Mouse (Mus musculus) macrophage (primary cell): Measurements from ENCODE around the gene Cd55b. TPM values are rescaled to one million over a fixed set of nuclear protein-coding genes. Genes with fewer than 3 reads are reported as not detected.

Experiments used
- H3K27ac ChIP-seq: fragments of 350-480 bp; formaldehyde crosslinking; 2 replicates; pipeline ENCODE4 v1.9.0; 2021
- H3K36me3 ChIP-seq: fragments of 350-480 bp; formaldehyde crosslinking; 2 replicates; pipeline ENCODE4 v1.9.0; 2021; ENCODE audit errors: inconsistent target
- H3K4me3 ChIP-seq: fragments of 350-480 bp; formaldehyde crosslinking; 2 replicates; pipeline ENCODE4 v1.9.0; 2021; ENCODE audit errors: inconsistent target
- H3K79me2 ChIP-seq: fragments of 350-480 bp; formaldehyde crosslinking; 2 replicates; pipeline ENCODE4 v1.9.0; 2021; ENCODE audit errors: inconsistent target
- WGBS: methylation state at CpG from one replicate; pipeline ENCODE4 v1.1.7; 2026; ENCODE audit warnings: inconsistent platforms; ENCODE audit not compliant: missing documents; 5-methylcytosine and 5-hydroxymethylcytosine counted together
- polyA plus RNA-seq: library from polyadenylated mRNA; stranded (reverse); fragments of 250-400 nt; gene quantifications from 3 replicates; pipeline ENCODE4 v1.2.4, GENCODE M21; 2018; ENCODE audit warnings: inconsistent platforms

Cd55b gene
- polyA plus RNA-seq, 1 experiment from 2014 or later = not detected

DNA sequence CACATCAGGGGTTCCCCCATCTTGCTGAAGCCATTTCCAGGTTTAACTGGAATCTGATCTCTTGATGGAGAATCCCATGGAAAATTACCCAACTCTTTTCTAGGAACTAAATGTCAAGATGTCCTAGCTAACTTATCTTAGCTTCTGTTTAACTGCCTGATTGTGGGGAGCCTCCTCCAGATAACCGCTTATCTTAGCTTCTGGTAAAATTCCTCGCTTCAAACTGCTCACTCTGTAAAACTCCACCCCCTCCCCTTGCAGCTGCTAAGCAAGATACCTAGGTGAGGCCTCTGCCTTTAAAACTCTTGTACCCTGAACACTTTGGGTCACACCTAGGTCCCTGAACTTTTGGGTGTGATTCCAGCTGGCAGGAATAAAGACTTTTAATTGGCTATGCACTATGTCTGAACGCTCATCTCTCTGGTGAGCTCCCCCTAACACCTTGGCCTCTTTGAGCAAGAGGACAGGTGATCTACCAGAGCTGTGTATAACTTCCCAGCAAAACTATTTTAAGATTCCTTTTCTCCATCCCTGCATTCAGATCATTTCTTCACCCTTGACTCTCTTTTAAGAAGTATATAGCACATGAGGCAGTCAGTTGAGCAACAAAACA, 48.5 kb downstream of the Cd55b start:
- WGBS = 82% methylated on average over 3 of the region's 3 CpGs

DNA sequence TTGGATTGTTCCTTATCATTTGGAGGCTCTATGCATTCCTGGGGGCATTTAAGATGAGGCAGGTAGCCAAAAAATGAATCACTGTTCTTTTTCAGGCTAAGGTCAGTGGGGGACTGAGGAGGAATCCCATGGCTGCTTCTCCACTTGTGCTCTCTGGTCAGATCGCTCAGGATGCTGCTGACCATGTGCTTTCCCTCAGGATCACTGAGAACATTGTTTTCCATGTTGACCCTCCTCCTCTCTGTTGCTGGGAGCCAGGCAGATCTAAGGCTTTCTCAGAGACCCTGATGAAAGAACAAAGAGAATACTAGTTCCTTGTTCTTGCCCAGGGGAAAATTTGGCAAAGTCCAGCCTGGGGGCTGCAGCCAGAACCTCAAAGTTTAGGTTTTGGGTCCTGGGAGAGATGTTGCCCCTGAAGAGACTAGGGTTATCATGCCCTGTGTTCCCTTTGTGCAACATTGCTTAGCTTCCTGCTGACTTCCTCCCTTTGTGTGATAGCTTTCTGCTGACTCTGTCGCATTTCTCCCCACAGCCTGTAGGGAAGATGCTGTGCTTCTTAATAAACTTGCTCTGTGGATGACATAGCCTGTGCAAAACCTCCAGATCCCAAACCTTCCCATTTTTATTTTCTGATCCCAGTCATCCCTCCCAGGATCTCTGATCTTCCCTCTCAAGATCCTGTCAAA, 49.3 kb downstream of the Cd55b start:
- Histone ChIP-seq H3K27ac (no peak overlapping the region), H3K79me2 (no peaks in the 10 kb centered on the region), H3K4me3 (no peak overlapping the region), H3K36me3 (no peaks in the 10 kb centered on the region)
- 25% methylated on average over 2 of the region's 2 CpGs for WGBS

More for the DNA sequence above, 48.5 kb downstream of the Cd55b start:
- no peaks in the 10 kb centered on the region for H3K36me3 ChIP-seq
- H3K27ac ChIP-seq = no peak overlapping the region
- no peak overlapping the region for H3K4me3 ChIP-seq
- no peaks in the 10 kb centered on the region for H3K79me2 ChIP-seq

DNA sequence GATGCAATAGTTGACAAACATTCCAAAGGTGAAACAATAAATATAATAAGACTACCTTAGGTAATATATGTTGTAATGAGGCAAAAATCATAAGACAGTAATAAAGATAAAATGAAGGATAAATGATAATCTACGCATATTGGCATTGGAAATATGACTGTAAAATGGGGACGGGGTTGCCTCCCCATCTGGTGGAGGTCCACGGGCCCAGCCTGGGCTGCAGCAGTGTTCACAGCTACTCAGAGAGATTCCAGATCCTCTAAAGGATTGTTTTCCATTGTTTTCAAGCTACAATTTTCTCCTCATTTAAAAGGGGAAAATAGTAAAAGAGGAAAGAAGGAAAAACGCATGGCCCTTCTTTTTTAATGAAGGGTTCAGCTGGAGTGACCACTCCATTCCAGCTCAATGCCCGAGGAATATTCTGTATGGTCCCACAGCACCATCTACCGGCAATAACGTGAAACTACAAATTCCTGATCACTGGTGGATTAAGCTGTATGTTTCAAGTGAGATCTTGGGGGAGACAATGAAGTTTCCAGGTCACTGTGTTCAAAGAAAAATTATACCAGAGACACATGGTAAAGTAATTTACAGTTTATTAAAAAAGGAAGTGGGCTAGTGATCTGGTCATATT, 50.8 kb downstream of the Cd55b start:
- no peak overlapping the region for H3K27ac ChIP-seq
- no peaks in the 10 kb centered on the region for H3K79me2 ChIP-seq
- no peaks in the 10 kb centered on the region for H3K36me3 ChIP-seq
- no peak overlapping the region for H3K4me3 ChIP-seq
- WGBS = 38% methylated on average over 7 of the region's 7 CpGs

DNA sequence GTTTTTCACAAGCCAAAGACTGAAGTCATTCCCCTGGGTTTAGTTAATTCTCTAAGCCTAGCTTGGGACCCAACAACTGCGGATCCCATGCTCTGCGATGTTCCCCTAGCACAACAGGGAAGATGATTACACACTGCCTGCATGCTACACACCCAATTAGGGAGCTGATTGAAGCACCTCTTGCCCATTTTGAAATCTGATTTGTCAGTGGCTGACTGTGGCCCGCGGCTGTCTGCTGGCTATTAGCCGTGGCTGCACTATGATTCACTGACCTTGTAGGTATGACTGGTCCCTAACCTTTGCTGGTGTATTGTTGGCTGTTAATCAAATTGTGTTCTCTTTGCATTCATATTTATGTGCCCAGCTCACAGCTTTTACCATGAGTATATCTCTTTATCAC, 51.5 kb downstream of the Cd55b start:
- Histone ChIP-seq H3K27ac (no peak overlapping the region), H3K79me2 (no peaks in the 10 kb centered on the region), H3K4me3 (no peak overlapping the region), H3K36me3 (no peaks in the 10 kb centered on the region)
- WGBS = 93% methylated on average over 5 of the region's 5 CpGs

DNA sequence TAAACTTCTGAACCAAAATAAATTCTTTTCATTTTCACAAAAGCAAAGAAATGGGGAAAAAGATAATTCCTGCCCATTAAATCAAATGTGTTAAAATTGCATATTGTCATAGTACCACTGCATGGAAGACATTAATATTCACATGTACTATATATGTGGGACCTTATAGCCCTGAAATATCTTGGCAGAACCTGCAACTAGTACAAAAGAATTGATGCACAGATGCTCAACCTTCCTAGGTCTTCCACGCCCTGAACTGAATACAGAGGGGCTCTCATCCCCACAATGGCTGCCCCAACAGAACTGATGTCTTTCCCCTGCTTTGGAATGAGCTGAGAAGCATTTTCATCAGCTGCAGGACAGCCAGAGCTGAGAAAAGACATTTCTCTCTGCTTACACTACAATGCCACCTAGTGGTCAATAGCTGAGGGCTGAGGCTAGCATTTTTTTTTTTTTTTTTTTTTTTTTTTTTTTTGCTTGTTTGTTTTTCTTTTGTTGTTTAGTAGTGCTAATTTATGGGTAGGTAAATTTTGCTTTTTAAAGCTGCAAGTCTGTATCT, 72.7 kb downstream of the Cd55b start:
- H3K79me2 ChIP-seq = no peaks in the 10 kb centered on the region
- H3K27ac ChIP-seq = no peak overlapping the region
- WGBS = 0% methylated on average over 1 of the region's 1 CpGs
- no peak overlapping the region for H3K4me3 ChIP-seq
- no peaks in the 10 kb centered on the region for H3K36me3 ChIP-seq

DNA sequence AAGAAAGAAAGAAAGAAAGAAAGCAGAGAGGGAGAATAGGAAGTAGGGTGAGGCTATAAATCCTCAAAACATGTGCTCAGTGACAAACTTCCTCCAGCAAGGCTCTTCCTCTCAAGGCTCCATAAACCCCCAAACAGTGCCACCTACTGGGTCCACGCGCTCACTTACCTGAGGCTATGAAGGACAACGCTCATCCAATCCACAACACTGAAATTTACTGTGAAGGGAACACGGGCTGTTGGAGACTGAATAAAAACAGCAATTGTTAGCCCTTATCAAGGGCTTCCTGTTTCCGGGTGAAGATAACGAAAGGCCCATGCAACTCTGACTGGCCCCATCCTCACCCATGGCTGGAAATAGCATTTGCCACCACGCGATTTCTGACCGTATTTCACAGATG, 80.4 kb downstream of the Cd55b start:
- H3K27ac ChIP-seq = no peak overlapping the region
- no peaks in the 10 kb centered on the region for H3K36me3 ChIP-seq
- 62% methylated on average over 9 of the region's 9 CpGs for WGBS
- H3K4me3 ChIP-seq = no peak overlapping the region
- H3K79me2 ChIP-seq = no peaks in the 10 kb centered on the region

Other genes with a start within 250 kb of the Cd55b start
- gene Cd55, start 39.7 kb upstream of the Cd55b start, polyA plus RNA-seq = 1.9 to 2.9 TPM (median 1.9 TPM) in 3 replicates
- gene Zp3r, start 206.6 kb upstream of the Cd55b start, polyA plus RNA-seq = not detected in 3 replicates
- not detected in 3 replicates for gene C4bp, start 238.6 kb upstream of the Cd55b start, polyA plus RNA-seq